Mouse (Mus musculus) embryo, embryonic 10.5 days (tissue): Measurements from ENCODE around the gene 3110040N11Rik.
"Not testable (repeated sequence)": the region's sequence is repeated elsewhere in the genome, so short reads cannot be mapped to it uniquely, and the experiment has no call there.

Source experiments
- DNase-seq: peaks from one replicate; pipeline ENCODE4 v3.0.0-alpha.2; 2015; ENCODE audit warnings: low spot score

The 3110040N11Rik gene

GRCm38 (mm10) chr7:81789095-81789757, at the start of gene 3110040N11Rik:
3110040N11Rik (minus strand) TSS chr7:81789478.
- DNase-seq, result peak; percentile 93

GRCm38 (mm10) chr7:81837771-81838170, 48.5 kb upstream of the 3110040N11Rik start:
- not testable (repeated sequence) for DNase-seq

- no peak for DNase-seq
These were observed 46.2 kb upstream of the 3110040N11Rik start for GRCm38 (mm10) chr7:81835430-81835829.

GRCm38 (mm10) chr7:81834847-81835246, 45.6 kb upstream of the 3110040N11Rik start:
- DNase-seq, result peak; percentile 22

- DNase-seq, result peak; percentile 92
These were observed 40.2 kb upstream of the 3110040N11Rik start, which contains the start of gene Btbd1 for GRCm38 (mm10) chr7:81829379-81829894. Btbd1 (minus strand) TSS chr7:81829431.

GRCm38 (mm10) chr7:81828681-81829378, 39.6 kb upstream of the 3110040N11Rik start:
- peak; percentile 51 for DNase-seq

GRCm38 (mm10) chr7:81827806-81828667, 38.8 kb upstream of the 3110040N11Rik start:
- no peak for DNase-seq

- no peak for DNase-seq
These were observed 36.1 kb upstream of the 3110040N11Rik start for GRCm38 (mm10) chr7:81825381-81825780.

GRCm38 (mm10) chr7:81824906-81825305, 35.6 kb upstream of the 3110040N11Rik start:
- no peak for DNase-seq

- no peak for DNase-seq
These were observed 16.8 kb upstream of the 3110040N11Rik start for GRCm38 (mm10) chr7:81806067-81806466.

- DNase-seq, result peak; percentile 44
These were observed 742 bp downstream of the 3110040N11Rik start for GRCm38 (mm10) chr7:81788536-81788935.

- no peak for DNase-seq
These were observed 11.5 kb downstream of the 3110040N11Rik start for GRCm38 (mm10) chr7:81777667-81778218.

- DNase-seq, result no peak
These were observed 14.0 kb downstream of the 3110040N11Rik start for GRCm38 (mm10) chr7:81775325-81775724.

- DNase-seq, result no peak
These were observed 16.3 kb downstream of the 3110040N11Rik start for GRCm38 (mm10) chr7:81772786-81773539.

GRCm38 (mm10) chr7:81763110-81763845, 26.0 kb downstream of the 3110040N11Rik start:
- DNase-seq, result peak; percentile 53

GRCm38 (mm10) chr7:81762180-81763109, 26.8 kb downstream of the 3110040N11Rik start, which contains the start of gene Ramac:
Ramac (plus strand) TSS chr7:81762925.
- peak; percentile 99 for DNase-seq

- no peak for DNase-seq
These were observed 41.3 kb downstream of the 3110040N11Rik start for GRCm38 (mm10) chr7:81747956-81748355.

- peak; percentile 33 for DNase-seq
These were observed 45.1 kb downstream of the 3110040N11Rik start for GRCm38 (mm10) chr7:81744145-81744544.

GRCm38 (mm10) chr7:81740010-81740409, 49.3 kb downstream of the 3110040N11Rik start:
- no peak for DNase-seq
